ENCODE assay signal across 8 mouse cellular contexts in the genomic region with DNA sequence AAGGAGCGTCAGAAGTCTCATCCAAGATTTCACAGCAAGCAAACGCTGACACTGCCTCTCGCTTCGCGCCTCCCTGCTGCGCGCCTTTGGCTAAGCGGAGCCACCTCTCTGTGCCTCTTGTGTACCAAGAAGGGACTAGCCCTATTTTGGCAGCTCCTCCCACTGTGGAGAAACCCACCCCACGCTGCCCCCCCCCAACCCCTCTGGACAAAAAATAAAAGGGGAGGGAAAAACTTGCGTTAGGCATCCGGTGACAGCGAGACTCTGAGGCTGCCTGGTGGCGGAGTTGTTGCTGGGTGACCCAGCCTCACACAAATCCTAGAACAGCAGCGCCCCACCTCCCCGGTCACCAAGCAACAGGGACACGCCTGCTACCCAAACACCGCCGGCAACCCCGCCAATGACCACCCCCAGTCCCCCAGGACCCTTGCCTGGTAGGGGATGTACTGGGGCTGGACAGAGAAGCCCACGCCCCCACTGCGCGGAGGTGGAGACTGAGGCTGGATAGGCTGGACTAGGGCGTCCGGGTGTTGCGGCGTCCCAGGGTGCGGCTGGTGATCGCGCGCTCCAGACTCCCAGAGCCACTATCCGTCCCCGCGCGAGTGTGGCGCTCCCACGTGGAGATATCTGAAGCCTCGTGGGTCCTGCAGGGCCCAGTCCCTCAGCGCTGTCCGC. TPM values are rescaled to one million over a fixed set of nuclear protein-coding genes. Genes with fewer than 3 reads are reported as not detected.
DNase-seq lines count a peak whose midpoint lies in the region; ATAC-seq and TF ChIP-seq lines count a peak whose summit lies in the region.

No protein-coding gene starts in this region.

- peak; percentile 69 for ATAC-seq in forebrain, embryonic 14.5 days
- peak; percentile 74 for ATAC-seq in limb, embryonic 15.5 days (ENCODE audit: insufficient number of reproducible peaks, low FRiP score, low TSS enrichment, low read depth)
- ATAC-seq in midbrain, embryonic 13.5 days = peak; percentile 87

- H3K27ac ChIP-seq in forebrain, embryonic 14.5 days (ENCODE audit: low read depth, low read length) = peak overlapping the region; percentile 63
- H3K27ac ChIP-seq in limb, embryonic 15.5 days = peak overlapping the region; percentile 71
- H3K27ac ChIP-seq in midbrain, embryonic 13.5 days = peak overlapping the region; percentile 68

- under 1% methylated on average over 33 of the region's 39 CpGs for WGBS in forebrain, embryonic 14.5 days
- WGBS in limb, embryonic 15.5 days = under 1% methylated on average over 39 of the region's 39 CpGs
- under 1% methylated on average over 39 of the region's 39 CpGs for WGBS in midbrain, embryonic 13.5 days

- no peaks in the 10 kb centered on the region for H3K36me3 ChIP-seq in forebrain, embryonic 14.5 days (ENCODE audit: control insufficient read depth, insufficient read depth, low read length)
- H3K36me3 ChIP-seq in limb, embryonic 15.5 days = peaks cover 2% of the 10 kb centered on the region; the same call in 1 of the 2 replicates
- H3K36me3 ChIP-seq in midbrain, embryonic 13.5 days = no peaks in the 10 kb centered on the region; the same call in 1 of the 2 replicates
- H3K36me3 ChIP-seq in splenic B cell, adult 2 months (ENCODE audit: control insufficient read depth, insufficient read depth, low read length, poor library complexity, severe bottlenecking) = no peaks in the 10 kb centered on the region; the same call in 1 of the 2 replicates

- H3K4me2 ChIP-seq in forebrain, embryonic 14.5 days (ENCODE audit: low read length) = peak overlapping the region; percentile 95
- H3K4me2 ChIP-seq in limb, embryonic 15.5 days = peak overlapping the region; percentile 99
- H3K4me2 ChIP-seq in midbrain, embryonic 13.5 days (replicated peaks) = peak overlapping the region; percentile 92

- H3K27me3 ChIP-seq in forebrain, embryonic 14.5 days (replicated peaks; ENCODE audit: control insufficient read depth, insufficient read depth, low read length) = no peaks in the 10 kb centered on the region
- no peaks in the 10 kb centered on the region for H3K27me3 ChIP-seq in limb, embryonic 15.5 days
- H3K27me3 ChIP-seq in midbrain, embryonic 13.5 days = no peaks in the 10 kb centered on the region
- no peaks in the 10 kb centered on the region for H3K27me3 ChIP-seq in splenic B cell, adult 2 months (ENCODE audit: control insufficient read depth, insufficient read depth, low read length, poor library complexity, severe bottlenecking)

- DNase-seq in layer of hippocampus, adult 11-12 months (ENCODE audit: low spot score) = peak; percentile 41
- no peak for DNase-seq in layer of hippocampus, adult 9-10 months (ENCODE audit: low spot score)
- DNase-seq in brain, embryonic 14.5 days (ENCODE audit: low read depth) = peak; percentile 91
- peak; percentile 79 for DNase-seq in forebrain, embryonic 14.5 days (ENCODE audit: low spot score)
- peak; percentile 75 for DNase-seq in heart, postnatal 4 days
- DNase-seq in splenic B cell, adult 2 months (ENCODE audit: low read depth, low spot score) = peak; percentile 85

- peak overlapping the region; percentile 65 for H3K9ac ChIP-seq in forebrain, embryonic 14.5 days (ENCODE audit: low read length)
- H3K9ac ChIP-seq in limb, embryonic 15.5 days = peak overlapping the region; percentile 4; the same call in 1 of the 2 replicates
- H3K9ac ChIP-seq in midbrain, embryonic 13.5 days (replicated peaks) = peak overlapping the region; percentile 72

- TF ChIP-seq CTCF in brain, embryonic 14.5 days (IDR thresholded peaks at IDR 0.05; ENCODE audit: borderline replicate concordance, extremely low read depth, insufficient read depth, insufficient read length) = no peak

- peak overlapping the region; percentile 68 for H3K4me3 ChIP-seq in forebrain, embryonic 14.5 days (ENCODE audit: low read depth, low read length)
- peak overlapping the region; percentile 49 for H3K4me3 ChIP-seq in limb, embryonic 15.5 days
- peak overlapping the region; percentile 69 for H3K4me3 ChIP-seq in midbrain, embryonic 13.5 days (replicated peaks)

- TF ChIP-seq POLR2A in brain, embryonic 14.5 days (IDR thresholded peaks at IDR 0.05; ENCODE audit: borderline replicate concordance, extremely low read depth, insufficient read depth, insufficient read length, poor library complexity, severe bottlenecking) = no peak

- peaks cover 34% of the 10 kb centered on the region for H3K4me1 ChIP-seq in forebrain, embryonic 14.5 days (ENCODE audit: control insufficient read depth, insufficient read depth, low read length)
- peaks cover 37% of the 10 kb centered on the region for H3K4me1 ChIP-seq in limb, embryonic 15.5 days
- peaks cover 41% of the 10 kb centered on the region for H3K4me1 ChIP-seq in midbrain, embryonic 13.5 days (replicated peaks)

- H3K9me3 ChIP-seq in forebrain, embryonic 14.5 days (replicated peaks; ENCODE audit: control insufficient read depth, low read length) = no peaks in the 10 kb centered on the region
- H3K9me3 ChIP-seq in limb, embryonic 15.5 days = no peaks in the 10 kb centered on the region
- no peaks in the 10 kb centered on the region for H3K9me3 ChIP-seq in midbrain, embryonic 13.5 days

RNA-seq across cellular contexts. Expression of gene Akna, which starts 6.9 kb away (rescaled TPM):
- 7.7 and 9.1 TPM in 2 replicates for polyA plus RNA-seq in brain, embryonic 14.5 days (2012; rRNA removed)
- polyA plus RNA-seq in forebrain, embryonic 14.5 days (2014; fragmentation: Nextera tagmentation; extraction: Ambion mirVana) = 5.7 and 8.5 TPM in 2 replicates
- 1 to 10 TPM; 4.8 to 5.3 TPM for total RNA-seq in heart, postnatal 4 days (2021)
- 5.6 and 6.0 TPM in 2 replicates for polyA plus RNA-seq in limb, embryonic 15.5 days (2015; fragmentation: Nextera tagmentation; extraction: Ambion mirVana)
- 10.7 and 11.8 TPM in 2 replicates for polyA plus RNA-seq in midbrain, embryonic 13.5 days (2015; fragmentation: Nextera tagmentation; extraction: Ambion mirVana)

RNA-seq across cellular contexts. Expression of gene Orm2, which starts 47.8 kb away (rescaled TPM):
- not detected in 2 replicates for polyA plus RNA-seq in brain, embryonic 14.5 days (2012; rRNA removed)
- polyA plus RNA-seq in forebrain, embryonic 14.5 days (2014; fragmentation: Nextera tagmentation; extraction: Ambion mirVana) = not detected in 2 replicates
- total RNA-seq in heart, postnatal 4 days (2021) = not detected
- polyA plus RNA-seq in limb, embryonic 15.5 days (2015; fragmentation: Nextera tagmentation; extraction: Ambion mirVana) = 0.25 and 0.35 TPM in 2 replicates
- not detected in 2 replicates for polyA plus RNA-seq in midbrain, embryonic 13.5 days (2015; fragmentation: Nextera tagmentation; extraction: Ambion mirVana)

RNA-seq across cellular contexts. Expression of gene Orm3, which starts 54.1 kb away (rescaled TPM):
- polyA plus RNA-seq in brain, embryonic 14.5 days (2012; rRNA removed) = not detected in 2 replicates
- polyA plus RNA-seq in forebrain, embryonic 14.5 days (2014; fragmentation: Nextera tagmentation; extraction: Ambion mirVana) = not detected in 2 replicates
- total RNA-seq in heart, postnatal 4 days (2021) = not detected
- polyA plus RNA-seq in limb, embryonic 15.5 days (2015; fragmentation: Nextera tagmentation; extraction: Ambion mirVana) = not detected in 2 replicates
- polyA plus RNA-seq in midbrain, embryonic 13.5 days (2015; fragmentation: Nextera tagmentation; extraction: Ambion mirVana) = not detected in 2 replicates

Comparison
In these comparisons a context has a peak if more than half of its experiments do, and no peak if none do; other contexts are left out.
1. H3K9ac ChIP-seq: peak in every context shown above with its lines; median percentile 72 in midbrain, embryonic 13.5 days; 65 in forebrain, embryonic 14.5 days; 4 in limb, embryonic 15.5 days.